Mouse (Mus musculus) monocyte, adult 59 days (primary cell): ENCODE measurements around the gene Tmc8. TPM values are rescaled to one million over a fixed set of nuclear protein-coding genes. Genes with fewer than 3 reads are reported as not detected.

ENCODE experiments used
- total RNA-seq, 2 experiments: library from RNA; stranded (reverse); gene quantifications; one replicate each; pipeline ENCODE4 v1.2.4; 2023

Gene Tmc8
- 10 to 100 TPM; 41.1 to 42.9 TPM for total RNA-seq

GRCm38 (mm10) chr11:117781993-117782704 is at the start of gene Tmc8, which contains the start of gene Tmc6:
TSS of gene Tmc8 (plus strand) at chr11:117782076.
TSS of gene Tmc6 (minus strand) at chr11:117782198.

GRCm38 (mm10) chr11:117797511-117798159 is 15.8 kb downstream of the Tmc8 start, which contains the start of gene 6030468B19Rik:
TSS of gene 6030468B19Rik (plus strand) at chr11:117797660.

GRCm38 (mm10) chr11:117809407-117810311 is 27.8 kb downstream of the Tmc8 start, which contains the start of the genes Gm20708 and Syngr2:
TSS of gene Gm20708 (plus strand) at chr11:117809668.
TSS of gene Syngr2 (plus strand) at chr11:117809668.

GRCm38 (mm10) chr11:117825333-117826101 is 43.6 kb downstream of the Tmc8 start, which contains the start of the genes Afmid and Tk1:
TSS of gene Afmid (plus strand) at chr11:117825924.
TSS of gene Tk1 (minus strand) at chr11:117826092.

Other genes starting within 250 kb of the Tmc8 start
- gene Tnrc6c, start 127.8 kb upstream of the Tmc8 start, total RNA-seq = 10 to 100 TPM; 41.2 to 45.0 TPM
- gene Tmc6, start 122 bp downstream of the Tmc8 start, total RNA-seq = 100 to 1,000 TPM; 226 to 288 TPM
- not detected for gene 6030468B19Rik, start 15.6 kb downstream of the Tmc8 start, total RNA-seq
- gene Gm20708, start 27.6 kb downstream of the Tmc8 start, total RNA-seq = 1 to 10 TPM; 5.3 to 8.7 TPM
- gene Syngr2, start 27.6 kb downstream of the Tmc8 start, total RNA-seq = 100 to 1,000 TPM; 264 to 272 TPM
- 10 to 100 TPM in 1 of 2 experiments, 1 to 10 TPM in 1; 10.0 to 13.1 TPM for gene Afmid, start 43.8 kb downstream of the Tmc8 start, total RNA-seq
- 10 to 100 TPM in 1 of 2 experiments, 1 to 10 TPM in 1; 9.9 to 13.4 TPM for gene Tk1, start 44.0 kb downstream of the Tmc8 start, total RNA-seq
- 1 to 10 TPM; 1.1 to 1.3 TPM for gene Birc5, start 67.2 kb downstream of the Tmc8 start, total RNA-seq
- gene Tmem235, start 78.7 kb downstream of the Tmc8 start, total RNA-seq = not detected
- 1 to 10 TPM; 4.1 to 6.9 TPM for gene Tha1, start 91.4 kb downstream of the Tmc8 start, total RNA-seq
- 100 to 1,000 TPM; 359 to 389 TPM for gene Socs3, start 188.0 kb downstream of the Tmc8 start, total RNA-seq
- gene Pgs1, start 204.2 kb downstream of the Tmc8 start, total RNA-seq = 10 to 100 TPM; 76.2 to 76.4 TPM